Mouse (Mus musculus) limb, embryonic 11.5 days (tissue): ENCODE measurements around the gene Msi2. TPM values are rescaled to one million over a fixed set of nuclear protein-coding genes. Genes with fewer than 3 reads are reported as not detected.
A peak's percentile ranks its signal among the peaks of the same experiment; 100 is the strongest.

ENCODE experiments used
- ATAC-seq: fragments of 200-750 bp; cut with Nextera tagmentation; 2 replicates; pipeline ENCODE4 v1.8.0; 2017; ENCODE audit warnings: low read depth; ENCODE audit not compliant: insufficient number of reproducible peaks, low FRiP score, low TSS enrichment
- DNase-seq: peaks from one replicate; pipeline ENCODE4 v3.0.0-alpha.2; 2015; ENCODE audit warnings: low spot score
- H3K27ac ChIP-seq: fragments of 300-500 bp; sonication (generic); replicated peaks from 2 replicates; pipeline ENCODE4 v1.5.1; 2014; ENCODE audit warnings: low read depth, mild to moderate bottlenecking, low read length
- H3K27me3 ChIP-seq: fragments of 300-500 bp; sonication (generic); 2 replicates; pipeline ENCODE4 v1.6.1; 2014; ENCODE audit warnings: mild to moderate bottlenecking, low read length, mixed read lengths; ENCODE audit not compliant: control insufficient read depth, insufficient read depth
- H3K36me3 ChIP-seq: fragments of 300-500 bp; sonication (generic); 2 replicates; pipeline ENCODE4 v1.6.1; 2014; ENCODE audit warnings: mild to moderate bottlenecking, low read length, moderate library complexity, mixed read lengths; ENCODE audit not compliant: control insufficient read depth, insufficient read depth
- H3K4me1 ChIP-seq: fragments of 300-500 bp; sonication (generic); 2 replicates; pipeline ENCODE4 v1.6.1; 2014; ENCODE audit warnings: low read length, mixed read lengths; ENCODE audit not compliant: control insufficient read depth, insufficient read depth
- H3K4me2 ChIP-seq: fragments of 300-500 bp; sonication (generic); 2 replicates; pipeline ENCODE4 v1.6.1; 2014; ENCODE audit warnings: low read depth, mild to moderate bottlenecking, moderate library complexity; ENCODE audit not compliant: severe bottlenecking
- H3K4me3 ChIP-seq: fragments of 300-500 bp; sonication (generic); 2 replicates; pipeline ENCODE4 v1.5.1; 2014; ENCODE audit warnings: low read depth, low read length
- H3K9ac ChIP-seq: fragments of 300-500 bp; sonication (generic); 2 replicates; pipeline ENCODE4 v1.6.1; 2014; ENCODE audit warnings: mild to moderate bottlenecking, low read length
- H3K9me3 ChIP-seq: fragments of 300-500 bp; sonication (generic); 2 replicates; pipeline ENCODE4 v1.6.1; 2016; ENCODE audit warnings: low read length; ENCODE audit not compliant: control insufficient read depth
- WGBS: fragments of 180-500 bp; shearing (Covaris S2); extraction: QIAGEN DNeasy Blood & Tissue Kit; methylation state at CpG from one replicate; pipeline ENCODE4 v1.1.7; 2014; 5-methylcytosine and 5-hydroxymethylcytosine counted together
- polyA plus RNA-seq: library from polyadenylated mRNA; unstranded; fragments of >200 nt; fragmentation: Nextera tagmentation; extraction: Ambion mirVana; gene quantifications from 2 replicates; pipeline ENCODE4 v1.2.1, GENCODE M21; 2014

Gene Msi2
- polyA plus RNA-seq, 1 experiment from 2014 or later: 18.1 TPM

- no peaks in the 10 kb centered on the region for H3K9me3 ChIP-seq
- H3K4me3 ChIP-seq: no peak overlapping the region
- H3K27me3 ChIP-seq: no peaks in the 10 kb centered on the region
- no peak overlapping the region for H3K27ac ChIP-seq
- DNase-seq: peak; percentile 70
- 46% methylated on average over 6 of the region's 6 CpGs for WGBS
- no peaks in the 10 kb centered on the region for H3K36me3 ChIP-seq
- H3K9ac ChIP-seq: no peak overlapping the region
- H3K4me2 ChIP-seq: no peak overlapping the region
- H3K4me1 ChIP-seq: no peaks in the 10 kb centered on the region
- ATAC-seq: no peak
These were observed 416.7 kb downstream of the Msi2 start for GRCm38 (mm10) chr11:88301619-88302018.

GRCm38 (mm10) chr11:88299345-88299744 is 419.0 kb downstream of the Msi2 start:
- Histone ChIP-seq H3K36me3 (no peaks in the 10 kb centered on the region), H3K4me1 (peaks cover 12% of the 10 kb centered on the region), H3K27me3 (no peaks in the 10 kb centered on the region), H3K9me3 (no peaks in the 10 kb centered on the region), H3K4me2 (no peak overlapping the region), H3K27ac (no peak overlapping the region), H3K9ac (no peak overlapping the region), H3K4me3 (no peak overlapping the region)
- DNase-seq: no peak
- ATAC-seq: no peak
- WGBS: 81% methylated on average over 4 of the region's 4 CpGs

DNA sequence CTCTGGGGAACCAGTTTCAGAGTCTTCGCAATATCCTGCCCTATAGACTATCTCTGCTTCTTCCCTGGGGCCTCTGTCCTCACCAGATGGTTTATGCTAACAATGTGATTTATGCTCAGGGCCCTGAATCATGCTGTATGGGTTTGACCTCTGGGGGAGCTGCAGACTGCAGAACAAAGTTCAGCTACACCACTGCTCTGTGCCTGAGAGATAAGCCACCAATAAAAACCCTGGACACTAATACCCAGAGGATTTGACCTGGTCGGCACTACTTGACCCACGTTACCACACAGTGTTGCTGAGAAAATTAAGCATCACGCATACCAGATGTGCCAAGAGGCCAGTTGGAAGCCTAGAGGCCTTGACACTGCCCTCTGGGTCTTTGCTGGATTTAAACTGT is 420.8 kb downstream of the Msi2 start:
- H3K27me3 ChIP-seq: no peaks in the 10 kb centered on the region
- WGBS: 19% methylated on average over 4 of the region's 4 CpGs
- H3K4me3 ChIP-seq: no peak overlapping the region
- DNase-seq (no peak), ATAC-seq (no peak)
- H3K36me3 ChIP-seq: no peaks in the 10 kb centered on the region
- H3K9me3 ChIP-seq: no peaks in the 10 kb centered on the region
- no peak overlapping the region for H3K27ac ChIP-seq
- peaks cover 12% of the 10 kb centered on the region for H3K4me1 ChIP-seq
- H3K9ac ChIP-seq: no peak overlapping the region
- H3K4me2 ChIP-seq: no peak overlapping the region

GRCm38 (mm10) chr11:88295298-88295697 is 423.0 kb downstream of the Msi2 start:
- H3K4me3 ChIP-seq: no peak overlapping the region
- ATAC-seq (0 out of 2 replicates have a peak, but pooled peaks have one; percentile 44), DNase-seq (no peak)
- WGBS: 38% methylated on average over 5 of the region's 5 CpGs
- no peak overlapping the region for H3K4me2 ChIP-seq
- no peaks in the 10 kb centered on the region for H3K27me3 ChIP-seq
- peaks cover 12% of the 10 kb centered on the region for H3K4me1 ChIP-seq
- H3K9me3 ChIP-seq: no peaks in the 10 kb centered on the region
- H3K27ac ChIP-seq: no peak overlapping the region
- H3K9ac ChIP-seq: no peak overlapping the region
- no peaks in the 10 kb centered on the region for H3K36me3 ChIP-seq

GRCm38 (mm10) chr11:88294394-88294710 is 424.0 kb downstream of the Msi2 start:
- no peak overlapping the region for H3K27ac ChIP-seq
- H3K27me3 ChIP-seq: no peaks in the 10 kb centered on the region
- peak overlapping the region; percentile 42 for H3K4me2 ChIP-seq
- no peaks in the 10 kb centered on the region for H3K36me3 ChIP-seq
- H3K4me1 ChIP-seq: peaks cover 12% of the 10 kb centered on the region
- no peaks in the 10 kb centered on the region for H3K9me3 ChIP-seq
- peak overlapping the region; percentile 23 for H3K4me3 ChIP-seq
- 14% methylated on average over 17 of the region's 17 CpGs for WGBS
- DNase-seq (no peak), ATAC-seq (no peak)
- no peak overlapping the region for H3K9ac ChIP-seq

- Histone ChIP-seq H3K4me1 (peaks cover 12% of the 10 kb centered on the region), H3K4me2 (peak within 1 kb of the TSS; percentile 42), H3K4me3 (peak within 1 kb of the TSS; percentile 23), H3K9me3 (no peaks in the 10 kb centered on the region), H3K27me3 (no peaks in the 10 kb centered on the region), H3K36me3 (no peaks in the 10 kb centered on the region), H3K9ac (no peak within 1 kb of the TSS), H3K27ac (no peak within 1 kb of the TSS)
- no peak for ATAC-seq
- DNase-seq: peak; percentile 53
- WGBS: 28% methylated on average over 20 of the region's 20 CpGs
These were observed 424.5 kb downstream of the Msi2 start, which contains the start of gene Ccdc182 for GRCm38 (mm10) chr11:88293631-88294393. Gene Ccdc182 (plus strand): TSS chr11:88294058.

DNA sequence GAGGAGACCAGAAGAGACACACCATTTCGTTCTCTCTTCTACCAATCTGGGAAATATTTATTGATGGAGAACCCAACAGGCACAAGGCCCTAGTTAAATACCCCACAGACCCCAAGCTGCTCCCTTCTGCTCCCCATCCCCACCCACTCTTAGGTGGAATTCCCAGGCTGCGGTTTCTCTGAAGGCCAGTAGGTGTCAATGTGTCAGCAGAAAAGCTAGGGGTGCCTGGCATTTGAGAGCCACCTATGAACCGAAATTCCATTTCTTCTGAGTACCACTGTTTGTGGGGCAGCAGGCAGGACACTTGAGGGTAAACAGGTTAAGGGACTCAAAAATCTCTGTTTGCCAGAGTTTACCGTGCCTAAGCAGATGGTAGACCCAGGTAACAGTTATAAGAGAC is 426.6 kb downstream of the Msi2 start:
- no peaks in the 10 kb centered on the region for H3K27me3 ChIP-seq
- H3K36me3 ChIP-seq: no peaks in the 10 kb centered on the region
- H3K4me3 ChIP-seq: no peak overlapping the region
- WGBS: 35% methylated on average over 4 of the region's 4 CpGs
- ATAC-seq (no peak), DNase-seq (no peak)
- H3K9me3 ChIP-seq: no peaks in the 10 kb centered on the region
- H3K4me1 ChIP-seq: peaks cover 15% of the 10 kb centered on the region
- no peak overlapping the region for H3K27ac ChIP-seq
- H3K4me2 ChIP-seq: no peak overlapping the region
- H3K9ac ChIP-seq: no peak overlapping the region

GRCm38 (mm10) chr11:88291245-88291644 is 427.1 kb downstream of the Msi2 start:
- no peaks in the 10 kb centered on the region for H3K36me3 ChIP-seq
- WGBS: 65% methylated on average over 4 of the region's 4 CpGs

More at GRCm38 (mm10) chr11:88291245-88291644, 427.1 kb downstream of the Msi2 start:
- Histone ChIP-seq H3K27ac (no peak overlapping the region), H3K27me3 (no peaks in the 10 kb centered on the region), H3K4me2 (no peak overlapping the region), H3K9me3 (no peaks in the 10 kb centered on the region), H3K4me1 (peaks cover 15% of the 10 kb centered on the region), H3K4me3 (no peak overlapping the region), H3K9ac (no peak overlapping the region)
- no peak for DNase-seq
- no peak for ATAC-seq
